Mouse (Mus musculus) layer of hippocampus, adult 11-12 months (tissue): ENCODE measurements at regions not wholly inside any gene's neighbourhood (a gene's known extent, or its start where the extent isn't known, plus 50 kb on each side); places are given as distances from the start of the nearest gene placed in this dataset.
A peak's percentile ranks its signal among the peaks of the same experiment; 100 is the strongest.
"Not testable (repeated sequence)": the region's sequence is repeated elsewhere in the genome, so short reads cannot be mapped to it uniquely, and the experiment has no call there.

Experiments
- DNase-seq: peaks from one replicate; pipeline ENCODE4 v3.0.0; 2022; ENCODE audit warnings: low spot score

GRCm38 (mm10) chr13:102025138-102025537 is 257.1 kb upstream of the Pik3r1 start:
- DNase-seq, result no peak

GRCm38 (mm10) chr13:102025547-102025946 is 257.5 kb upstream of the Pik3r1 start:
- not testable (repeated sequence) for DNase-seq

DNA sequence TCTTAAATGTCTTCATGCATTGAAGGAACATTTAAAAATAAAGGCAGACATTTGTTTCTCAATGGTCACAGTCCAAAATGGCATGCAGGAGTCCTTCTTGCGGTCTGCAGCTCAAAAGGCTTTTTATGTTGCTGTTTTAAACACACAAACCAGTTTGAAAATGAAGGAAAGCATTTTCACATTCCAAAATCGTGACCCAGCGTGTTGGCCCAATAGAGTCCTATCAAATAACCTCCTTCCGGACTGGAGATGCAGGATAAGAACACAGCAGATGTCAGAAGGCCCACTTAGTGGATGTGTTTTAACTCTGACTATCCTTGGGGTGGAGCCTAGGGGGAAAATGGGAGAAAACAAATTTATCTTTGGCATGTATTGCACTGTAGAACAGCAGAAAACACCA is 263.4 kb upstream of the Pik3r1 start:
- no peak for DNase-seq

- no peak for DNase-seq
These were observed 266.5 kb upstream of the Pik3r1 start for GRCm38 (mm10) chr13:102034484-102034883.

GRCm38 (mm10) chr13:102036001-102036400 is 268.0 kb upstream of the Pik3r1 start:
- DNase-seq, result peak; percentile 8

GRCm38 (mm10) chr13:102036819-102037624 is 269.0 kb upstream of the Pik3r1 start:
- DNase-seq, result no peak

DNA sequence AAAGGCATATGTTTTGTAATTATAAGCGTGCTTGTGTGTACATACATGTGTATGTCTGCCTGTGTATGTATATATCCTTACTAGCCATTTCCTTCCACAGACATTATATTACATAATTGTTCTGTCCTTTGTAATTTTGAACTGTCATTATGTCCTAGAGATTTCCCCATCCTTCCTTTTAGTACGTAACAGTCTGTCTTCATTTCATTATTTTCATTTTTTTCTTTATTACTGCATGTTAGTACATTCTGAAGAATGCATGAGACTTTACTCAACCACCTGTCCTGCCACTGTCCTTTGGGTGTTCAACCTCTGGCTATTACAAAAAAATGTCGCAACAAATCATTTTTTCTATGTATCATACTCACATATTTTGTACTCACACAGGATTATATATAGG is 292.2 kb upstream of the Pik3r1 start:
- no peak for DNase-seq

- no peak for DNase-seq
These were observed 296.7 kb upstream of the Pik3r1 start for GRCm38 (mm10) chr13:102064590-102065273.

DNA sequence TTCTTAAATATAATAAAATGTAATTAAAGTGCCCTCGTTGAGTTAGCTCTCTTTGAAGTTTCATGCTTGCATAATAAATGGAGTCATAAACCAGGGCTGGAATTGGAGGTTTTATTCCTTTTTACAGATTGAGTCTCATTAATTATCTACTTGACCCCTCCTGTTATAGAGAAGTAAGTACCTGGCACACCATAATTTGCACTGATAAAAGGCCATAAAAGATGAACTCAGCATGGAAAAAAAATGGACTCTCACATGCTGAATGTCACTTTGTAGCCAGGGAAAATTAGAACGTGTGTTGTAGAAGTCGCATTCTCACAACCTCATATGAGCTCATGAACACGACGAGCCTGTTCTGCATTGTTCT is 297.2 kb upstream of the Pik3r1 start:
- DNase-seq, result no peak

DNA sequence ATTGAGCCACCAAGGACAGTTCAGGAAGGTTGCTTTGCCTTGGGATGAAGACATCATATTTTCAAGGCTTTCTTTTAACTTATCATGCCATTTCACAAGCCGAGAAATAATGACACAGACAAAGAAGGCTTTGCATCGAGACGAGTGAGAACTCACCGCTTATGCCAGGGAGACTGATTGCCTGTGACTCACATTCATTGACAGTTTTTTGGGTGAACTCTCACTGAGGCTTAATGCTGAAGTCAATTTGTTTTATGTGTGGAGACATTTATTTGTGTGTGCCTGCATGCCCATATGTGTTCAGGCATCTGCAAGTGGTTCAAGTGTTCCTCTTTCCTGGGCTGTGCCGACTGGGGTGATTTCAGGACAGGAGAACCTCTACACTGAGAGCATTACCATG is 297.8 kb upstream of the Pik3r1 start:
- DNase-seq, result no peak

GRCm38 (mm10) chr13:102070740-102071139 is 302.7 kb upstream of the Pik3r1 start:
- DNase-seq, result no peak

DNA sequence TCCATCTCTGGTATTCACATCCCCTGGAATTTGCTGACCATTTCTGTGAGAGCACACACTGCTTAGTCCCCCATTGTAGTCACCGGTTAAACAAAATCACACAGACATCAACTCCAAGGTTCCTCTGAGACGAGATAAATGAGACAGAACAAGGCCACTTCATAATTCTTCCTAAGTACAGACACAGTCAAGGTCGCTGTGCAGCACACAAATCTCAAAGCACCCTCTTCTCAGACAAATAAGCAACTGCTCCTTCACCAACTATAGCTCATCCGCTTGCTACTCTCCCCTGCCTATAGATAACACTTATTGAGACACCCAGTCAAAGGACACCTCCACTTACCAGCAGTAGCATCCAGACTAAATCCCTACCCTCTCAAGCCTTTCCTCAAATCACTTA is 304.3 kb upstream of the Pik3r1 start:
- DNase-seq, result no peak

- no peak for DNase-seq
These were observed 319.7 kb upstream of the Pik3r1 start for GRCm38 (mm10) chr13:102087766-102088165.

GRCm38 (mm10) chr13:102089551-102089950 is 321.5 kb upstream of the Pik3r1 start:
- no peak for DNase-seq

DNA sequence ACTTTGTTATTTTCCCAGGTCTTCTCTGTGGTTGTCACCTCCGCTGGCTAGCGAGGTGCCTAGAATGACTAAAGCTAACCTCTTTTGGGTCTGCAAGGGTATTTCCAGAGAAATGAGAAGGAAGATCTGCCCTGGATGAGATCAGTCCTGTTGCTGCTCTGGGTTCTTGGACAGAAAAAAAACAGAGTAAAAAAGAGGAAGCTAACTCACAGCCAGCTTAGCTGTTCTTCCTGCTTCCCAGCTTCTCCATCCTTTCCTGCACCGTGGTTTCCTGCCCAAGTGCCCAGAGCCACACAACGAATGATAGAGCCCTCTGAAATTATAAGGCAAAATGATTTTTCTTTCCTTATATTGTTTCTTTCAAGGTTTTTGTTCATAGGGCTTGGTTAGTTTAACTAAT is 326.2 kb upstream of the Pik3r1 start:
- DNase-seq, result no peak

GRCm38 (mm10) chr13:102103161-102103560 is 335.1 kb upstream of the Pik3r1 start:
- DNase-seq, result no peak

GRCm38 (mm10) chr13:102106188-102106587 is 338.2 kb upstream of the Pik3r1 start:
- no peak for DNase-seq

GRCm38 (mm10) chr13:102108204-102108603 is 340.2 kb upstream of the Pik3r1 start:
- no peak for DNase-seq

DNA sequence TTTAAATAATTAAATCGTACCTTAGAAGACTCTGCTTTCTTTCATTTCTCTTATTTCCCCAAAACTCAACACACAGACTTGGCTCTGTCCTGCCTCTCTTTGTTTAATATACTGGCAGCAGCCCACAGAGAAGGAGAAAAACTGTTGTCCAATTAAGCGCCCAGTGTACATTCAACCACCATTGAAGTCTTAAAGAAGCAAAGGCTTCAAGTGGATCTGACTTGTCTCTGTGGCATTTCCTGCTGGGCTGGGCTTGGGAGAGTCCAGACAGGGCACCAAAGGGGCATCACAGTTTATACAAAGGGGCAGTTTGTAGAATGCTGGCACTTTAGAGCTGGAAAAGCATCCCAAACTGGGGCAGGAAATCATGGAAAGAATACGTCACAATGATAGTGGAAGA is 340.9 kb upstream of the Pik3r1 start:
- no peak for DNase-seq

DNA sequence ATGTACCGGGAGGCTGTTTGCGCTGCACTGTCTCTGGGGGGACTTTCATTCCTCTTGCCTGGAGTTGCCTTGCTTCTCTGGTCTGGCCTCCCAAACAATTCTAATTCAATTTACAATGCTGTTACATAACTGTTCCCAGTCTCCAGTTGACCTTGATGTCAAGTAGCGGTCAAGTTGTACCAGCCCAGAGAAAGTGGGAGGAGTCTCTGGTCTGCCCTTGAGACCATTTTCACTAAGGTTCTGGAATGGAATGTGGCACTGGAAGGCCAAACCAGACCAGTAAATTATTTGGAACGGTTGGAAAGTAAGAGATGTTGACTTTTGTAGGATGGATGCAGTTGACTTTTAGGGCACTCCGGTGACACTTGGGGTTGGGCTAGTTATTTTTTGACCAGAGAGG is 345.9 kb upstream of the Pik3r1 start:
- DNase-seq, result no peak

DNA sequence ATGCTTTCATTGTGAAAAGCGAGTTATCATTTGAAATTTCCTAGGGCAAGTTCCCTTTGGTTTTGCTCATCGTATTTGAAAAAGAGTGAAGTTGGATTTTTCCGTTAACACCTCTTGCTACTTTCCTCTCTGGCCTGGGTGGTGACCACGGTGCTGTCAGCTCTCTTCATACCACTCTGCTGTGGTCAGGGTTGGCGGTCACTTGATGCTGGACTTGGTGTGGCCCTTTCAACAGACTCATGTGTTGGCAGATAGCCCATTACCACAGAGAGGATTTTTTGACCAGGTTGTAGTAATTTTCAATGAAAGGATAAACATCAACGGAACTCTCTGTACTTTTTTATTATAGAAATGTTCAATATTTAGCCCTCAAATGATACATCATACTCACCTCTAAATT is 354.3 kb upstream of the Pik3r1 start:
- no peak for DNase-seq

DNA sequence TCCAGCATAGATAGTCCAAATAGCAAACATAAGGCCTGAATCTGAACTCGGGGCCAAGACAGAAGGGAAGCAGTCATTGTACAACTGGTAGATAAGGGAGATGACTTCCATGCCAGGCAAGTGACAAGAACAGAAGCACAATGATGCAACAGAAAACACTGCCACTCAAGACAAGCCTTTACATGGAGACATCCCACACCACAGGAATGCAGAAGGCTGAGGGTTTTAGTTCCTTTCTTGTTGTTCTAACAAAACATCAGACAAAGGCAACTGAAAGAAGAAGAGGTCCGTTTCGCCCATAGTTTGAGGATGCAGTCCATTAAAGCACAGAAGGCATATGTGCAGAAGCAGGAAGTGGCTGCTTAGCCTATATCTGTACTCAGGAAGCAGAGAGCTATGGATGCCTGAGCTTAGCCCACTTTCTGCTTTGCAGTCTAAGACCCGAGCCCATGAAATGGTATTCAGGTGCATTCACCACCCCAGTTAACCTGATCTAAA is 360.0 kb upstream of the Pik3r1 start:
- DNase-seq, result no peak

DNA sequence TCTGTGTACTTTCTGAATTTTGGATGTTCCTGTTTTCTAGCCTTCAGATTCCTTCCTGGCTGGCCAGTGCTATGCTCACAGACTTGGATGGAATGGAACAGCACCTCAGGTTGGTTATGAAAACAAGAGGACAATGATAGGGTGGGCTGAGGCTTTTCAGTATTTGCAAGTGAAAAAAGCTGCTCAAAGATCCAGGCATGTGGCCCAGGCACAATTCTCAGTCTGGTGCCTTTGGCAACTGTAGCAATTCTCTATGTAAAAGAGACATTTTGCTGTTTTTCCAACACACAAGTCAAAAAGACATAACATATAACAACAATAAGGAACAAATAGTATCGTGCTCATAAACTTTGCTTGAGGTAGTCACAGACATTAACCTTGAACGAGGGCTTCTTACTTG is 363.4 kb upstream of the Pik3r1 start:
- DNase-seq, result no peak

DNA sequence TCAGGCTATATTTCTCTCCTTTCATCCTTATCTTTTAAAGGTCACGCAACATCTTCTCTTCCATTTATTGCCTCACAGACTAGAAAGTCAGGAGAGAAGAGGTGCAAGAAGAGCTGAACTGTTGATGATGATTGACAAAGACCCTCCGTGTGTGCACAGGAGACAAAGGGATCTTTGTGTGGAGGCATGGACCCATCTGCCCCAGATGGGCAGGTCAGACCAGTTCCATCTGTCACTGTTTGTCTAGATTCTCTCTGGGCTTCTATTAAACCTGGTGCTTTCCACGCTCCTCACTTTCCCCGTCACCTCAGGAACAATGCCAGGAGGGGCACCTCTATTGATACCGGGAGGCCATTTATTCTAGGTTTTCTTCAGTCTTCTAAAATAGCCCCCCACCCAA is 364.1 kb upstream of the Pik3r1 start:
- no peak for DNase-seq
